Mouse (Mus musculus) midbrain, embryonic 10.5 days (tissue): ENCODE results near the gene Gm45785. TPM values are rescaled to one million over a fixed set of nuclear protein-coding genes. Genes with fewer than 3 reads are reported as not detected.
A peak's percentile ranks its signal among the peaks of the same experiment; 100 is the strongest.
"Not testable (repeated sequence)": the region's sequence is repeated elsewhere in the genome, so short reads cannot be mapped to it uniquely, and the experiment has no call there.

Source experiments
- DNase-seq: peaks from one replicate; pipeline ENCODE4 v3.0.0-alpha.2; 2017; ENCODE audit warnings: low spot score
- H3K27ac ChIP-seq: fragments of 300-500 bp; sonication (generic); replicated peaks from 2 replicates; pipeline ENCODE4 v1.5.1; 2016; ENCODE audit warnings: mild to moderate bottlenecking
- H3K27me3 ChIP-seq: fragments of 300-500 bp; sonication (generic); 2 replicates; pipeline ENCODE4 v1.6.1; 2016; ENCODE audit warnings: low read depth, mild to moderate bottlenecking; ENCODE audit not compliant: poor library complexity, severe bottlenecking
- H3K36me3 ChIP-seq: fragments of 300-500 bp; sonication (generic); 2 replicates; pipeline ENCODE4 v1.6.1; 2016; ENCODE audit warnings: mild to moderate bottlenecking, moderate library complexity
- H3K4me1 ChIP-seq: fragments of 300-500 bp; sonication (generic); 2 replicates; pipeline ENCODE4 v1.6.1; 2016
- H3K4me3 ChIP-seq: fragments of 300-500 bp; sonication (generic); 2 replicates; pipeline ENCODE4 v1.5.1; 2016; ENCODE audit warnings: mild to moderate bottlenecking, moderate library complexity
- H3K9me3 ChIP-seq: fragments of 300-500 bp; sonication (generic); replicated peaks from 2 replicates; pipeline ENCODE4 v1.6.1; 2016; ENCODE audit warnings: mild to moderate bottlenecking
- WGBS: fragments of 180-500 bp; shearing (Covaris S2); methylation state at CpG from one replicate; pipeline ENCODE4 v1.1.7; 2016; 5-methylcytosine and 5-hydroxymethylcytosine counted together
- polyA plus RNA-seq: library from polyadenylated mRNA; unstranded; fragments of >200 nt; fragmentation: Nextera tagmentation; extraction: Ambion mirVana; gene quantifications from 2 replicates; pipeline ENCODE4 v1.2.1, GENCODE M21; 2016

Gm45785 gene
- not detected in 2 replicates for polyA plus RNA-seq

- H3K4me1 ChIP-seq = peaks cover 37% of the 10 kb centered on the region
- H3K36me3 ChIP-seq = peaks cover 68% of the 10 kb centered on the region
- peak; percentile 91 for DNase-seq
- H3K27ac ChIP-seq = peak within 1 kb of the TSS; percentile 90
- peak within 1 kb of the TSS; percentile 90 for H3K4me3 ChIP-seq
- WGBS = 1% methylated on average over 51 of the region's 51 CpGs
- no peaks in the 10 kb centered on the region for H3K27me3 ChIP-seq
- H3K9me3 ChIP-seq = no peaks in the 10 kb centered on the region
These were observed at the start of gene Gm45785 for GRCm38 (mm10) chr7:140855860-140856784. Gm45785 (minus strand) TSS chr7:140856331.

DNA sequence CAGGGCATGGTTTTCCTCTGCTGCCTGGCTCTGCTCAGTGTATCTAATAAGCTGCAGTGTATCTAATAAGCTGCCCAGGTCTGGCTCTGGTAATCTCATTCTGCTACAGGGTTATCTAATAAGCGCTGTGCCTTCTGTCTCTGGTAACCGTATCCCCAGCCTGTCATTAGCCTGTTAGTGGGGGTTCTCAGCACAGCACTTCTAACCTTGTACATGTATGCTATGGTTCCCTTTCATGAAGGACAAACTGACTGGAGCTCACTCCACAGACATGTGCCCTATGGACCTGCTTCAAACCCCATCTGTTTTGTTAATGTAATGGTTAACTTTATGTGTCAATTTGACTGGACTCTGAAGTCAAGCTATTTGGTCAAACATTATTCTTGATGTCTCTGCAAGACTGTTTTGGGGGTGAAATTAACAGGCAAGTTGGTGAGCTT is 49.5 kb upstream of the Gm45785 start:
- Histone ChIP-seq H3K27me3 (peaks cover 3% of the 10 kb centered on the region; the same call in 1 of the 2 replicates), H3K4me1 (peaks cover 11% of the 10 kb centered on the region), H3K4me3 (no peak overlapping the region), H3K27ac (no peak overlapping the region), H3K36me3 (no peaks in the 10 kb centered on the region), H3K9me3 (no peaks in the 10 kb centered on the region)
- 95% methylated on average over 2 of the region's 2 CpGs for WGBS
- no peak for DNase-seq

GRCm38 (mm10) chr7:140903212-140903611 is 47.1 kb upstream of the Gm45785 start:
- no peak overlapping the region for H3K4me3 ChIP-seq
- WGBS = 25% methylated on average over 13 of the region's 13 CpGs
- peaks cover 15% of the 10 kb centered on the region for H3K36me3 ChIP-seq
- H3K27me3 ChIP-seq = no peaks in the 10 kb centered on the region
- no peak overlapping the region for H3K27ac ChIP-seq
- peak; percentile 76 for DNase-seq
- H3K4me1 ChIP-seq = no peaks in the 10 kb centered on the region; the same call in none of the 2 replicates
- no peaks in the 10 kb centered on the region for H3K9me3 ChIP-seq

GRCm38 (mm10) chr7:140902036-140902875 is 46.1 kb upstream of the Gm45785 start:
- Histone ChIP-seq H3K27me3 (no peaks in the 10 kb centered on the region), H3K4me1 (no peaks in the 10 kb centered on the region; the same call in 1 of the 2 replicates), H3K36me3 (peaks cover 25% of the 10 kb centered on the region), H3K9me3 (no peaks in the 10 kb centered on the region), H3K4me3 (no peak overlapping the region), H3K27ac (no peak overlapping the region)
- WGBS = 78% methylated on average over 15 of the region's 15 CpGs
- no peak for DNase-seq

DNA sequence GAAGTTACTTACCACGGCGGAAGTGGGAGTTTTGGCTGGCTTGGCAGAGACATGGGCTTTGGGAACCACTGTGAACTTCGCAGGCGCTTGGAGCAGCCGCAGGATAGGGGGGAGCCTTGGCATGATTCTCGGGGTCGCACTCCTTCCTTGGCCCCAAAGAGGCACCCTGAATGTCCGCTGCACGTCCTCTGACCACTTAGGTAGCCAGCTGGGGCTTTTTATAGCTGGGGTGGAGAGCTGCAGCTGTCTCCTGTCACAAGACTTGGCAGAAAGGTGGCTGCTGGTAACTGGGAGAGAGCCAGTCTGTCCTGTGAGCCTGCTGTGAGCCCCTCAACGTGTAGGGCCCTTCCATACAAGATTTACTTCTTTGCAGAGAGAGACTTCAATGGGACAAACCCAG is 44.1 kb upstream of the Gm45785 start, which contains the start of gene Cox8b:
Cox8b (minus strand) TSS at position 227 of the 400 bp plus-strand sequence.
- WGBS = 85% methylated on average over 10 of the region's 10 CpGs
- H3K4me3 ChIP-seq = no peak within 1 kb of the TSS
- no peaks in the 10 kb centered on the region for H3K9me3 ChIP-seq
- peaks cover 44% of the 10 kb centered on the region for H3K36me3 ChIP-seq
- no peak for DNase-seq
- no peaks in the 10 kb centered on the region for H3K27me3 ChIP-seq
- no peaks in the 10 kb centered on the region; the same call in 1 of the 2 replicates for H3K4me1 ChIP-seq
- no peak within 1 kb of the TSS for H3K27ac ChIP-seq

DNA sequence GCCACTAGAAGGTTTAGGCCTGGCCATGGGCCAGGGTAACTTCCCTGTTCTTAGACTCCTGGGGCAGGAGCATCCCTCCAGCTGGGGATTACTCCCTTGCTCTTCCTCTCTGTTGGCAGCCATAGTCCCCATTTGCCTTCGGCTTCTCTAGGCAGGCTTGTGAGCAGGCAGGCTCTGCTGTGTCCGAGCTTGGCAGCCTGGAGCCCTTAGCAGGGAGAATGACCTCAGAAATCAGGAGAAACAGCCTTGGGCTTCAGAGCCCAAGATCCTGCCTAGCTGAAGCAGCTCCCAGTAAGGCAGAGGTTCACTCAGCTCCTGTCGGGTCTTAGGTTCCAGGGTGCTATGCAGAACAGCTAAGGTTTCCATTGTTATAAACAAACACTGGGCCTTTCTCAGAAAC is 43.0 kb upstream of the Gm45785 start:
- peaks cover 53% of the 10 kb centered on the region for H3K36me3 ChIP-seq
- DNase-seq = no peak
- WGBS = 81% methylated on average over 3 of the region's 3 CpGs
- no peak overlapping the region for H3K4me3 ChIP-seq
- H3K9me3 ChIP-seq = no peaks in the 10 kb centered on the region
- H3K27ac ChIP-seq = no peak overlapping the region
- no peaks in the 10 kb centered on the region for H3K27me3 ChIP-seq
- no peaks in the 10 kb centered on the region; the same call in 1 of the 2 replicates for H3K4me1 ChIP-seq

- Histone ChIP-seq H3K27ac (no peak overlapping the region), H3K36me3 (peaks cover 66% of the 10 kb centered on the region)
- WGBS = 89% methylated on average over 7 of the region's 7 CpGs
These were observed 41.7 kb upstream of the Gm45785 start for GRCm38 (mm10) chr7:140897863-140898262.

DNA sequence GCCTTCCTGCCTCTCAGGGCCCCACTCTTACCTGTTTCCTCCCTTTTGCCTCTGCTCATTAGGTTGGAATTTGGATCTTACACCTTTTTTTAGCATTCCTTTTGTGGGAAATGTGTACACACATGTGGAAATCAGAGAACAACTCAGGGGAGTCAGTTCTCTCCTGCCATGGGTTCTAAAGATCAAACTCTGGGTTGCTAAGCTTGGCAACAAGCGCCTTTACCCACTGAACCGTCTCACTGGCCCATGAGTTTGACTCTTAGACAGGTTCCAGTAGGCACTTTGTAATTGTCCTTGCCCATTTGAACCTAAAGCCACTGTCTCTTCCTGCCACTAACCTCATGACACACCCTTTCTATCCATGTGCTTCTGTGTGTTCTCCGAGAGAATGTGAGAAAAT is 38.5 kb upstream of the Gm45785 start:
- Histone ChIP-seq H3K4me1 (no peaks in the 10 kb centered on the region), H3K36me3 (peaks cover 87% of the 10 kb centered on the region), H3K27me3 (no peaks in the 10 kb centered on the region), H3K9me3 (no peaks in the 10 kb centered on the region), H3K27ac (no peak overlapping the region), H3K4me3 (no peak overlapping the region)
- 95% methylated on average over 3 of the region's 3 CpGs for WGBS
- DNase-seq = no peak

More at GRCm38 (mm10) chr7:140897863-140898262, 41.7 kb upstream of the Gm45785 start:
- Histone ChIP-seq H3K27me3 (no peaks in the 10 kb centered on the region), H3K9me3 (no peaks in the 10 kb centered on the region), H3K4me1 (no peaks in the 10 kb centered on the region; the same call in 1 of the 2 replicates), H3K4me3 (no peak overlapping the region)
- DNase-seq = no peak

DNA sequence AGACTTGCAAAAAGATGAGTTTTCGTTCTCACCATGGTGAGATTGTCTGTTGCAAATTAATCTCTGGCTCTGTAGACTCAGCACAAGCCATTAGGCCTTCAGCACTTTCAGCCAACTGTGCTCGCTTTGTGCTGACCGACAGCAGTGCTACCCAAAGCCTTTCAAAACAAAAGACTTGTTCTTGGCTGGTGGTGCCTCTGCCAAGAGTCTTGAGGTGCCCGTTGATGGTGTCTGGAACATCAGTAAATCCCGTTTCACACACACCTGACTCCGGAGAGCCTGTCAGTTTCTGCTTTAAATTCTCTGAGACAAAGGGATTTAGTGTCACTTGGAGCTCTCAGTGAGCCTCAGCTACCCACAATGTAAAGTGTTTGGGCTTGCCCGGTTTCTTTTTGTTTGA is 37.9 kb upstream of the Gm45785 start:
- H3K4me1 ChIP-seq = no peaks in the 10 kb centered on the region
- no peaks in the 10 kb centered on the region for H3K27me3 ChIP-seq
- no peak overlapping the region for H3K27ac ChIP-seq
- no peak overlapping the region for H3K4me3 ChIP-seq
- H3K36me3 ChIP-seq = peaks cover 87% of the 10 kb centered on the region
- no peaks in the 10 kb centered on the region for H3K9me3 ChIP-seq
- no peak for DNase-seq
- 86% methylated on average over 7 of the region's 7 CpGs for WGBS

DNA sequence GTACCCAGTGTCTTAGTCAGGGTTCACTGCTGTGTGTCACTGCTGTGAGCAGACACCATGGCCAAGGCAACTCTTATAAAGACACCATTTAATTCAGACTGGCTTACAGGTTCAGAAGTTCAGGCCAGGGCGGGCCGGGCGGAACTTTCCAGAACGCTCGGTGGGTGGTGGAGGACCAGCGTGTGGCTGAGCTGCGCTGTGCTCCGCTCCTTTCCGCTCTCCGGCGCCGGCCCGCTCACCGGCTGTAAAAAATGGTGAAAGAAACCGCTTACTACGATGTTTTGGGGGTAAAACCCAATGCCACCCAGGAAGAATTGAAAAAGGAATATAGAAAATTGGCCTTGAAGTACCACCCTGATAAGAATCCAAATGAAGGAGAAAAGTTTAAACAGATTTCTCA is 34.5 kb upstream of the Gm45785 start:
- H3K27ac ChIP-seq, H3K9me3 ChIP-seq, H3K4me3 ChIP-seq, DNase-seq, H3K4me1 ChIP-seq, H3K27me3 ChIP-seq: not testable (repeated sequence)
- peaks cover 87% of the 10 kb centered on the region for H3K36me3 ChIP-seq
- WGBS = 96% methylated on average over 16 of the region's 16 CpGs

DNA sequence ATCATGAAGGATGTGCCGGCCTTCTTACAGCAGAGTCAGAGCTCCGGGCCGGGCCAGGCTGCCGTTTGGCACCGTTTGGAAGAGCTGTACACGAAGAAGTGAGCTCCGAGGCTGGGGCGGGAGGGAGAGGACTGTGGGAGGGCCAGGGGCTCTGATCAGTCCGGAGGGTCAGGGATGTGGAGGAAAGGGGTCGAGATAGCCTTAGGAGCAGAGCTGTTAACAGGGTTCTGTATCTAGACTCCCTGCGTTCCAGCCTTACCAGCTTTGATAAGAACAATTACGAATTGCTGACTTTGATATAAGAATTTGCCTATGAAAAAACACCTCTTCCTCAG is 26.3 kb upstream of the Gm45785 start:
- no peaks in the 10 kb centered on the region for H3K27me3 ChIP-seq
- peaks cover 23% of the 10 kb centered on the region for H3K4me1 ChIP-seq
- H3K9me3 ChIP-seq = no peaks in the 10 kb centered on the region
- H3K36me3 ChIP-seq = peaks cover 44% of the 10 kb centered on the region
- peak overlapping the region; percentile 87 for H3K27ac ChIP-seq
- DNase-seq = no peak
- peak overlapping the region; percentile 96 for H3K4me3 ChIP-seq
- WGBS = 0% methylated on average over 12 of the region's 12 CpGs

- Histone ChIP-seq H3K27me3 (no peaks in the 10 kb centered on the region), H3K27ac (peak within 1 kb of the TSS; percentile 87), H3K36me3 (peaks cover 42% of the 10 kb centered on the region), H3K4me3 (peak within 1 kb of the TSS; percentile 96), H3K4me1 (peaks cover 23% of the 10 kb centered on the region), H3K9me3 (no peaks in the 10 kb centered on the region)
- under 1% methylated on average over 59 of the region's 59 CpGs for WGBS
- peak; percentile 94 for DNase-seq
These were observed 25.8 kb upstream of the Gm45785 start, which contains the start of the genes Psmd13 and Sirt3 for GRCm38 (mm10) chr7:140881696-140882468. Psmd13 (plus strand) TSS chr7:140881968. Sirt3 (minus strand) TSS chr7:140882309.
